9 mouse cellular contexts compared by ENCODE assay signal in the genomic region with DNA sequence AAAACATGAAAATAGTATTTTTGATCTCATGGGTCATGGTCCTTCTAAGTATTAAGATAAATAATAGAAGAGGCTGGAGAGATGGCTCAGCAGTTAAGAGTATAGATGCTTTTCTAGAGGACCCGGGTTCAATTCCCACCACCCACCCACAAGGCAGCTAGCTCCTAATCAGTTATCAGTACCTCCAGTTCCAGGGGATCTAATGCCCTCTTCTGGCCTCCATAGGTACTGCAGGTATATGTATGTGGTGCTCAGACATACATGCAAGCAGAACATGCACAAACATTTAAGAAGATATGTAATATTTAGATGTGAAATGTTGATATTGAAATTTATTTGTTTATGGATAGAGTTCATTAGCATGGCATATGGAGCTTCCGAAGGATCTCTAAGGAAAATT. TPM values are rescaled to one million over a fixed set of nuclear protein-coding genes. Genes with fewer than 3 reads are reported as not detected.
A peak's percentile ranks its signal among the peaks of the same experiment; 100 is the strongest.
DNase-seq lines count a peak whose midpoint lies in the region; ATAC-seq and TF ChIP-seq lines count a peak whose summit lies in the region.
"Had no signal": no experiment of that assay in that cellular context is flagged by ENCODE, and none has a peak within 500 bp of the region (broad histone marks: within the 10 kb centered on the region; RNA-seq: fewer than 3 reads in every experiment).

No protein-coding gene starts in this region.

- DNase-seq in heart, postnatal 0 days (ENCODE audit: low spot score), result no peak
- DNase-seq in heart, postnatal 36 days, result no peak
- DNase-seq in spleen, postnatal 4 days (ENCODE audit: low spot score in 2 of 2), result peak; percentile 30 to 68
- no peak for DNase-seq in spleen, postnatal 36 days (ENCODE audit: low spot score in 2 of 2)
- DNase-seq in forelimb bud, embryonic 11.5 days (ENCODE audit: low read depth, low spot score), result peak; percentile 20
- no peak for DNase-seq in ovary, postnatal 14 days (ENCODE audit: low spot score)
- no peak for DNase-seq in Muller cell, postnatal 12 days (ENCODE audit: inconsistent ontology term)
- DNase-seq in heart, adult 8-10 months (ENCODE audit: low spot score), result no peak

- 86% methylated on average over 2 of the region's 2 CpGs for WGBS in heart, postnatal 0 days

- H3K36me3 ChIP-seq in heart, postnatal 0 days (replicated peaks; ENCODE audit: control insufficient read depth, insufficient read depth, low read length), result no peaks in the 10 kb centered on the region

- no peaks in the 10 kb centered on the region for H3K27me3 ChIP-seq in heart, postnatal 0 days (ENCODE audit: control insufficient read depth, insufficient read depth, low read length)

- peak; percentile 56 for TF ChIP-seq CTCF in heart, postnatal 0 days (IDR thresholded peaks at IDR 0.05; ENCODE audit: low read depth)

- H3K27ac ChIP-seq in heart, postnatal 0 days (ENCODE audit: low read depth), result no peak overlapping the region

- no peak for TF ChIP-seq EP300 in heart, postnatal 0 days (IDR thresholded peaks at IDR 0.05; ENCODE audit: low read depth)

- no peaks in the 10 kb centered on the region for H3K9me3 ChIP-seq in heart, postnatal 0 days (replicated peaks; ENCODE audit: control insufficient read depth, low read length)

- no peak overlapping the region for H3K9ac ChIP-seq in heart, postnatal 0 days (replicated peaks; ENCODE audit: low read depth, low read length)

- intact Hi-C loops in heart, postnatal 36 days (cut with DNase I), result no loop called here

- H3K4me3 ChIP-seq in heart, postnatal 0 days (ENCODE audit: low read depth, low read length), result no peak overlapping the region

- no peaks in the 10 kb centered on the region for H3K4me1 ChIP-seq in heart, postnatal 0 days (ENCODE audit: control insufficient read depth, insufficient read depth)

- no peak overlapping the region for H3K4me2 ChIP-seq in heart, postnatal 0 days (ENCODE audit: low read depth, low read length)

- ATAC-seq in heart, postnatal 0 days (ENCODE audit: insufficient read depth, low read depth), result no peak

RNA-seq across cellular contexts. Expression of gene Prok2, which starts 56.8 kb away (rescaled TPM):
- not detected in 2 replicates for total RNA-seq in heart, postnatal 0 days (2014; rRNA removed; ENCODE audit: low replicate concordance)
- 0.11 TPM in 1 of 2 replicates, not detected in the other for polyA plus RNA-seq in heart, postnatal 0 days (2015; fragmentation: Nextera tagmentation; extraction: Ambion mirVana)
- total RNA-seq in heart, postnatal 36 days (2021), result not detected
- not detected for total RNA-seq in heart, adult 8-10 months (2022)
- polyA plus RNA-seq: heart, embryonic 16.5 days had no signal

Comparison
In these comparisons a context has a peak if more than half of its experiments do, and no peak if none do; other contexts are left out.
1. DNase-seq: peak in spleen, postnatal 4 days (2 of 2) and forelimb bud, embryonic 11.5 days (single experiment); none in heart, postnatal 0 days (single experiment), heart, postnatal 36 days (0 of 2), spleen, postnatal 36 days (0 of 2), ovary, postnatal 14 days (single experiment), Muller cell, postnatal 12 days (single experiment) and heart, adult 8-10 months (single experiment).